Mouse (Mus musculus) natural killer cell, adult 2 months (primary cell): ENCODE results near the gene Gm2888.
"Not testable (repeated sequence)": the region's sequence is repeated elsewhere in the genome, so short reads cannot be mapped to it uniquely, and the experiment has no call there.

Source experiments
- DNase-seq, 2 experiments: peaks; one replicate each; pipeline ENCODE4 v3.0.0; 2022; ENCODE audit warnings: low spot score in 2 of 2

Gm2888 gene

DNA sequence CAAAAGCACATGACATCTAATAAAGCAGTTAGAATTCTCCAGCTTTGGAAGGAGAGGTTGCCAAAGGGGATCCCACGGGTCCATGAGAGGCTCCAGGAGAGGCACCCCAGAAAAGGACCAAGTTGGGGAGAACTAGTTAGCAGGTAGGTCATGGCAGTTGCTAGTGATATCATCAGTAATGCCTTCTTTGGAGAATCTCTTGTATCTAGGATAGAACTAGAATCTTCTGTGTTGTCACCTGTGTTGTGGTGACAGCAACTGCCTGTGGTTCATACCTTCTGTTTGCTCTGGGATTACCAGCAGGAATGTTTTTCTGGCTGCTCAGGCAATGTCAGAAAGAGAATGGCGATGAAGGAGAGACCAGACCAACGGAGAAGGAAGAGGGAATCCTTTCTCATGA is at the start of gene Gm2888:
TSS of gene Gm2888 (plus strand) at position 301 of the 400 bp plus-strand sequence.
- not testable (repeated sequence) for DNase-seq

DNA sequence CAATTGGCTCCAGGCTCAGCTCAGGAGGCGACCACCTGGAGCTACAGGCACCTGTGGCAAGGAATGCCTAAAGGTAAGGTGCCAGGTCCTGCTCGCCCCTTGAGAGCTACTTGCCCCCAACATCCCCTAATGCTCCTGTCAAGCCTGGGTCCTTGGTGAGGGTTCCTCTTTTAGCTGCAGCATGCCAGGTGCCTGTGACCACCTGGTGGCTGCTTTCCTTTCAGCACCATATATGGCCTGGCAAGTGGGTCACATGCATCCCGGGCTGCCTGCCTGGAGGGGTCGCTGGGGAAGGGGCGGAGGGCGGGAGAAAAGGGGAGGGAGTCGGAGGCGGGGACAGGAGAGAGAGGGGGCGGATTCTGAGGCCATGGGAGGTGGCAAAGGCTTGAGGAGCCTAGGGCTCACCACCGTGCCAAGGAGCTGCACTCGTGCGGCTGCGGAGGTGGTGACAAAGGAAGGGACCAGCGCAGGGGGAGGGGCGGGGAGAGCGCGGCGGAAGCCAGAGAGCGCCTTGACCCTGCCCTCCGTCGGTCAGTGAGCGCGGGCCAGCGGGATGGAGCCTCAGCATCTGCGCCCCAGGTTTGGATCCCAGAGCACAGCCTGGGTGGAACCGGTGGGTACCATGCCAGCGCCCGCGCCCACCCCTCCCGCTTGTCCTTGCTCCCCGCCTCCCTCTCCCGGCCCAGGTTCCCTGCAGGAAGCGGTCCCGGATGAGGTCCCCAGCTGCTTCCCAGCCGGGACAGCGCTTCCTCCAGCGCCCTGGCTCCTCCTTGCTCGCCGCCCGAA is 19.1 kb downstream of the Gm2888 start, which contains the start of gene Gm2897:
TSS of gene Gm2897 (plus strand) at position 559 of the 786 bp plus-strand sequence.
- DNase-seq, result not testable (repeated sequence)

DNA sequence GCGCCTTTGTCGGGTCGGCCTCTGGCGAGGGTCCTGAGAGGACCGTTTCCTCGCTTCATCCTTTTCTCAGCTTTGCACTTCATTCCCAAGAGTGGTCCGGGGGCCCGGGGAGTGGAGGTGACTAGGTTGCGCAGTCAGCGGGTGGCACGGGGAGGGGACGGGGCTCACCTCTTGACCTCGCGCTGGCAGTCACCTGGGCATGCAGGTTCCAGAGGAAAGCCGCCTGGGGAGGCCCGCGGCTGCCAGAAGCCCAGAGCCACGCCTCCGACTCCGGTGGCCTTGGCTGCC is 19.7 kb downstream of the Gm2888 start:
- not testable (repeated sequence) for DNase-seq

DNA sequence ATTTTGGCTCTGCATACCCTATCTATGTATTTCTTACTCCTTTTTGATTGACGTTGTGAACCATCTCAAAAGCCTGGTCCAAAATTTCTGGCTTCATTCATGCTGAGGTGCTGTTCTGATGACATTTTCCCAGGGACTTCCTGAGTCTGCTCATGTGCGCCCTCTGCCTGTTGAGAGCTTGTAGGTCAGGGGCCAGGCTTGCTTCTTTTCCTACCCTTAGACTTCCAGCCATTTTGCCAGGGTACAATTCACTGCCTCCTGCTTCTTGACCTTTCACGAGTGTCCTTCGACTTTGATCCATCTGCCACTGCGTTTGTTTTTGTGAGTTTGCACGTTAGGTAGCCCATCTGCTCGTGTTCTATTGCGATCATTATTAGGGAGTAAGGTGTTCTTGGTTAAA is 20.3 kb downstream of the Gm2888 start:
- DNase-seq, result not testable (repeated sequence)
